Mouse (Mus musculus) left cerebral cortex, postnatal 25 days (tissue): ENCODE data around the gene Tubb4b. TPM values are rescaled to one million over a fixed set of nuclear protein-coding genes. Genes with fewer than 3 reads are reported as not detected.
A peak's percentile ranks its signal among the peaks of the same experiment; 100 is the strongest.

Experiments
- DNase-seq, 2 experiments: peaks; one replicate each; pipeline ENCODE4 v3.0.0; 2022; ENCODE audit warnings: low spot score in 2 of 2, mixed read lengths in 1 of 2
- intact Hi-C: fragments of 180-260 bp; cut with DNase I; formaldehyde crosslinking; loops from one replicate; pipeline ENCODE4 v1.15.1; 2025
- total RNA-seq, 2 experiments: library from RNA; stranded (reverse); gene quantifications; 2 replicates each; pipeline ENCODE4 v1.2.3; 2021

Tubb4b gene
- total RNA-seq, 2 experiments from 2014 or later = 376 to 398 TPM

DNA sequence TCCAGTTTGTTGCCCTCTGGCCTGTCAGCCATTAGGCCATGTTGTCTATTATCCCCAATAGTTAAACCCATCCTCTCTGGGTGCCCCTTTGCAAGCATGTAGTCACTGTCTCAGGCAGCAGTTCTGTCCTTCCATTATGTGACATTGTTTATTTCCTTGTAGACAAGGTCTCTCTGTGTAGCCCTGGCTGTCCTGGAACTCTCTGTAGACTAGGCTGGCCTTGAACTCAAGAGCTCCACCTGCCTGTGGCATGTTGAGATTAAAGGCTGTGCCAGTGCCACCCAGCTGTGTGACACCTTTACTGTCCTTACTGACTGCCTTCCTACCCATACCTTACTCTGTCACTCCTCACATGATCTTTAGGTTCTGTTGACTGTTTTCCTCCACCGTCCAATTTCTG lies 27.8 kb upstream of the Tubb4b start:
- intact Hi-C loops = no loop called here

DNA sequence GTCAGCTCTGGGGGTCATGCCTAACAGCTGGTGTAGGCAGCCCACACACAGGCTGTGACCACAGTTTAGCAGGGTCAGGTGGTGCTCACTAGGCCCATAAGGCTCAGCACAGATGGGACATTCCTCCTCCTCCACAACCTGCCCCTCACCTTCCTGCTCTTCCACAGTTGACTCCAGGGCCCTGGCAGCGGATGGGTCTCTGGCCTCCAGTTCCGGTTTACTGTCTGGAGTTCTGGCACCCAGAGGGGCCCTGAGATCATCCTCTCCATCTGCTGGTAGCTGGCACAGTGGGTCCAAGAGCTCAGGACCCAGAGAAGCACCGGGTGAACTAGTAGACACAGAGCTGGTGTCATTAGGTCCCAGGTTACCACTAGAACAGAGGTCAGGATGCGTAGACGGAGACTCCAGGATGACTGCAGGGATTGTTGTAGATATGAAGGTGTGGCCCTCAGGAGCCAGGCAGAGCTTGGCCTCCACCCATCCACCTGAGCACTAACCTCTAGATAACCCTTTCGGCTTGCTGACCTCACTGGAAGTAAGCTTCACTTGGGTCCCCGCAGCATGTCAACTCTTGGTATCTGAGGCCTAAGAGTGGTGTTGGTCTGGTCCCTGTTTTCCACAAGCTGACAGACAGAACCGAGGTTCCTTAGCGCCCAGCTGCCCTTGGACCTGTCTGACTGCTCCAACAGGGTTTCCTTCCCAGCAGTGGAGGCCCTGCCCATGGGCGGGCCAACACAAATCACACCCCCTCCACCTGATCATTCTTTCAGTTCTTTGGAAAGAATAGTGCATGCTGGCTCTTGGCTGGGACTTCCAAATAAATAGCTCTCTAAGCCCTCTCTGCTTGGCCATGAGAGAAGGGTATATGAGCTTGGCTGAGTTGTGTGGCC lies 21.9 kb upstream of the Tubb4b start, which contains the start of gene AL732309.1:
Gene AL732309.1 (minus strand): TSS at position 681 of the 890 bp plus-strand sequence.
- intact Hi-C loops = no loop called here

More for the DNA sequence above, 27.8 kb upstream of the Tubb4b start:
- no peak for DNase-seq

DNA sequence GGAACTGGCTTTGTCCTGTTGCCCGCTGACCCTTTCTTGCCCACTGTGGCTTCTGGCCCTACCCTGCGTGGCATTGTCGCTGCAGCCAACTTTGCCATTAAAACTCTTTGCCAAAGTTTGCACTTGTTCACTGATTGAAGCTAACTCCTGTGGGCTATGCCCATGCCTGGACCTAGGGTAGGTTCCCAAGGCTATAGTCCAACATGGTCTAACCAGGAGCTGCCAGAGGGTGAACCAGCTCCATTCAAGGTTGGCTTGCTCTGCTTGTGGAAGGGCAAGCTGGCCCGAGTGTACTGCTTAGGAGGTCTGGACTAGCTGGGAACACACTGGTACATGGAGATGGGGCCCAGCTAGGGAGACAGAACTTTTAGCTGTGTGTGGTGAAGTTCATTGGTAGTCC lies 19.6 kb upstream of the Tubb4b start:
- DNase-seq = no peak
- intact Hi-C loops = no loop called here

More for the DNA sequence above, 21.9 kb upstream of the Tubb4b start, which contains the start of gene AL732309.1:
- DNase-seq = no peak

DNA sequence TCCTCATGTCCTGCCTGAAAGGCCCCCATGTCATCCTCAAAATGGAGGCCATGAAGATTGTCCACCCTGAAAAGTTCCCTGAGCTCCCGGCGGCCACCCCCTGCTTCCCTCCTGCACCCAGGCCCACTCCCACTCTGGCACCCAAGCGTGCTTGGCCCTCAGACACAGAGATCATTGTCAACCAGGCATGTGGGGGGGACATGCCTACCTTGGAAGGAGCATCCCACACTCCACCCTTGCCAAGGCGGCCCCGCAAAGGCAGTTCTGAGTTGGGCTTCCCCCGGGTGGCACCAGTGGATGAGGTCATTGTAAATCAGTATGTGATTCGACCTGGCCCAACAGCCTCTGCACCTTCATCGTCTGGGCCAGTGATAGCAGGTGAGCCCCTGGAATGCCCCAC lies 18.8 kb upstream of the Tubb4b start:
- no peak for DNase-seq
- intact Hi-C loops = no loop called here

DNA sequence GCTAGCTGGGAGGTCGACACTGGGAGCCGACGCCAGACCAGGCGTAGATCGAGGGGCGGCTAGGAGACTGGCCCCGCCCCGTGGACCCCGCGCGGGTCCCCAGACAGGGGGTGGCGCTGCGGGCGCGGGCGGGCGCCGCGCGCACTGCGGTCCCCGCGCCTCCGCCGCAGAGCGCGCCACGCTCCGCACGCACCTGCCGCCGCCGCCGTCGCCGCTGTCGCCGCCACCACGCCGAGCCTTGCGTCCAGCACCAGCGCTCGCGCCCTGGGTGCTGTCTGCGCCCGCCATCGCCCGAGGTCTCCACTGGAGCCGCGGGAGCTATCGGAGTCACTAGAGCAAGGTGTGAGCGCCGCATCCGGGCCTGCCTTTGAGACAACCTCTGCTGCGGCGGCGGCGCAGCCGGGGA lies 17.6 kb upstream of the Tubb4b start, which contains the start of the genes Rnf208 and Cysrt1:
Gene Rnf208 (plus strand): TSS at position 155 of the 406 bp plus-strand sequence.
Gene Cysrt1 (minus strand): TSS at position 352 of the 406 bp plus-strand sequence.
- intact Hi-C loops = no loop called here
- peak; percentile 54 to 55 for DNase-seq

DNA sequence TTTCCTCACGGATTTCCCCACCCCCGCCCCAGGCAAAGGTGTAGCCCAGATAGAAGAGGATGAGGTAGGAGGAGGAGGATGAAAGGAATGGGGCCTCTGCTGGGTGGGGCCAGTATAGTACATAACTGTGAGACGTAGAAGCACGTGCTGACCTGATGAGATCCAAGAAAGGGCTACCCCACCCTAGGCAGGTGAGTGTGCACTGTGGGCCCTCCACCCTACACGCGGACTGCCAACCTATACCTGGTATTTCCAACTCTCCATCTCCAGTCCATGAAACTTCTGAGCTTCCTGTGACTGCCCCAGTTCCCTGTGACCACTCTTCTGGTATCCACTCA lies 16.9 kb upstream of the Tubb4b start:
- DNase-seq = no peak
- intact Hi-C loops = no loop called here

DNA sequence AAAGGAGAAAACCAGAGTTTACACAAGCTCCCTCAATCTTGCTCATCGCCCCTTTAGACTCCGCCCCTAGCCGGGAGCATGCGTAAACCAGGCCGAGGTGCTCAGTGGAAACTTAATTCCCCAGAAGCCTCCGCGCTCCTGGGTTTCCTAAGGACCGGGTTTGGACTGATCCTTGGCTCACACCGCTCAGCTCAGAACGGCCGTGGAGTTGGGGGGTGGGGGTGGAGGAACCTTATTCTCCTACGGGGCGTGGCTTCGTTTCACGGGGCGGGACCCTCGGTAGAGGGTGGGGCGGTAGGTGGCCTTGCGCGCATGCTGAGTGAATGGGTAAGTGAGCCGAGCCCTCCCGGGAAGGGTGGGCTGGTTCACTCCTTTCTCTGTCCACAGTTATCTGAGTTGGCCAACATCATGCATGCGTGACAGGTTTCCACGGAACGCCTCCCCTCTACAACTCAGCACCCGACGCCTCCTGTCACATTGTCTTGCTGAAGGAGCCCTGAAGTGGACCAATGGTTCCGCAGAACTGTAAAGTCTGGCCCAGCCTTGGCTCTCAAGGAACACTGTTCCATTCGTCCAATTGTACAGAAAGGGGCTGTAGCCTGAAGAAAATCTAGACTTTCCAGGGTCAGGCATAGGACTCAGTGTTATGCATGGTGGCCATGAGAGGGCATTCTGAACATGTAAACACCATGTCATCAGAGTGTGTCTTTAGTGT lies 16.4 kb upstream of the Tubb4b start:
- DNase-seq = peak; percentile 72 to 85
- intact Hi-C loops = no loop called here

DNA sequence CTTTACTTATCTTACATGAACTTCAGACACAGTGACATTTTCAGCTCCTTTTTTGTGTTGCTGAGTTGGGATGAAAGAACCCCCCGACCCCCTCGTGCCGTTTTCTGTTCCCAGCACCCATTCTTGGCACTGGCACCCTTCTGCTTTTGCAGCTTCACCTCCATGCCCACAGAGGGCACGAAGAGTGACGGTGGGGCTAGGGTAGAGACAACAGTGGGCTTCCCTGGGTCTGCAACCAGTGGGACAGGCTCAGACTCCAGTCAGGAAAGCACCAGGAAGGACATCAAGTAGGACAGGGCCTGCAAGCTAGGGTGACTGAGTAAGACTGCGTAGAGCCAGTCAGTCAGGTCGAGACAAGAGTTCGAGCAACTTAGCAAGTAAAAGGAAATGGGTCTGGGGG lies 15.8 kb upstream of the Tubb4b start:
- DNase-seq = no peak
- intact Hi-C loops = no loop called here

DNA sequence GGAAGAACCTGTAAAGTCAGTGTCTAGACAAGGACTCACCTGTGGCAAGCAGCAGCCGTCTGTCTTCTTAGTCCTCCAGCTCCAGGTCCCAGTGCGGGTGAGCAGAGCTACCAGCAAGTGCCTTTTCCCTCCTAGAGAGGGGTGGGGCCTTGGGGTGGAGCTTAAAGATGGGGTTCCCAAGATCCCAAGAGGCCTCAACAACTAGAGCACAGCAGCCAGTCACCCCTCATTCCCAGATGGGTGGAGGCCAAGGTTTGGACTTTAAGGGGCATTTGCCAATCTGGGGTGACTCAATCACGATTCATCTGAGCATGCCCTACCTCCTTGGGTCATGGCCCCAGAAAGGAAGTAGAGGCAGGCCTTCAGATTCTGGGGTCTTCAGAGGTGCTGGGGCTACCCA lies 15.3 kb upstream of the Tubb4b start:
- no peak for DNase-seq
- intact Hi-C loops = no loop called here

DNA sequence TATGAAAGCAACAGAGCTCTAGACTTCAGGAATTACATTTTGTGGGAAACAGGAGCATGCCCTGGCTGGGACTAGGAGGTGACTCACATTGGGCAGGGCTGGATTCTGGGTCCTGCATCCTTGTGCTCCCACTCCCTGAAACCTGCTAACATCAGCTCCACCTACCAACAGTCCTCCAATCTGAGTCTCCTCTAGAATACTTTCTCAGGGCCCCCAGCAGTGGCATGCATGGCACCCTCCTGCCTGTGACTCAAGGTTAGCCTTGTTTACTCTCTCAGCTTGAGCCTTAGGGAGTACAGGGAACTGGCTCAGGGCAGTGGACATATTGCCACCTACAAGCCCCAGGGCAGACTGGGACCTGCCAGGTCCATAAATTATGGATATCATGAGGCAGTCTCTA lies 13.6 kb upstream of the Tubb4b start:
- intact Hi-C loops = no loop called here
- no peak for DNase-seq

DNA sequence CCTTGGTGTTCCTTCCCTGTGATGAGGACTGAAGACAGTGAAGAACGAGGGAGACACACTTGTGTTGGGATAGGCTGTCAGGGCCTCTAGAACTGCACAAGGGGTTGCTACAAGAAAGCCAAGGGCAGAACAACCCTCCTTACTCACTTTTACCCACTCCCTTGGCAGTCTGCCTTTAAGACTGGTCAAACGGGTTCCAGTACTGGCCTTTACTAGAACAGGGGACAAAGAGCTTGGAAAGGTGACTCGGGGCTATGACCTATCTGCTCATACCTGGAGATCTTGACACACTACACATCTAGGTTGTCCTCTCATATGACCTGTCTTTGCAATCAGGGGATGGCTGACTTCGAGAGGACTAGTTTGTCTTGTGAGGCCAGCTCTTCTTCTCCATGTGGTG lies 13.0 kb upstream of the Tubb4b start:
- DNase-seq = no peak
- intact Hi-C loops = no loop called here

DNA sequence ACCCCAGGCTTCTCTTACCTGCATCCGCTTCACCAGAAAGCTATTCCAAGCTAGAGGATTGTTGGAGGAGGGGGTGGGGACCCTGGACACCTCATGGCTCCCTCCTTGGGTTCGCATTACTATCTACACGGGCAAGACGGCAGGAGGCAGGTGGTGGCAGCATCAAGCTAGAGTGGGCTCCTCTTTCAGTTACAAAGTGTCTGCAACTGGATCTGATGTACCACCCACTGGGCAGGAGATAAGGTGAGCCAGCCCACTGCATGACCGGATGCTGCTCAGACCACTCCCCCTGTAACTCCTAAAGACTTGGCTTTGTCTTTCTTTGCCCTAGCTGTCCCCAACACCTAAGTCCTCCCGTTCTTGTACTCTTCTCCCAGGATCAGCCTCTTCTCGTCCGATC lies 12.1 kb upstream of the Tubb4b start, which contains the start of gene Rnf224:
Gene Rnf224 (minus strand): TSS at position 174 of the 400 bp plus-strand sequence.
- intact Hi-C loops = no loop called here
- DNase-seq = no peak

DNA sequence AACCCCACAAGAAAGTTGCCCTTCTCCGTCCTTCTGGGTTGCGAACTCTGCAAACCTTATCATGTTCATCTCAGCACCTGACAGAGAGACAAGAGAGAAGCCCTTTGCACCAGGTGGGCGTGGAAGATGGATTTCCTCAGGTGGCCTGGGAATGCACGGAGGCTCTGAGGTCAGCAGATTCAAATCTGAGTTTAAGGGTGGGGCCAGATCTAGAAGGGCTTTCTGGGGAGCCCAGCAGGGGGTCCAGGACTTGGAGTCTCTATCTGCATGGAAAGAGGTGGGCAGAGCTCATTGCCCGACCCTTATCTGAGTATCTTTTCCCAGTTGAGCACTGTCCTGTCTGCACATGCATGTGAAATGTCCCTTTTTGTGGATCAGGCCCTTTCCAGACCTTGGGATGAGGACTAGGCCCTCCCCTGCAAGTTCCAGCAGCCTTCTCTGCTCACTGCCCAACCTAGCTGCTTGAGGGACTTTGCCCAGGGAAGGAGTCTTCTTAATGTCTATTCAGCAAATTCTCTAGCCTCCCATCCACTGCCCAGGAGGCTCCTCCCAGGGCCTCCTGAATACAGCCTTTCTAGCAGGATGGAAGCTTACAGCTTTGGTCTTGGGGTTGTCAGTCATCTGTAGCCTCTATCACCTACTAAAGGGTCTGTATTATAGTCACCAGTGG lies 10.2 kb upstream of the Tubb4b start:
- intact Hi-C loops = no loop called here

DNA sequence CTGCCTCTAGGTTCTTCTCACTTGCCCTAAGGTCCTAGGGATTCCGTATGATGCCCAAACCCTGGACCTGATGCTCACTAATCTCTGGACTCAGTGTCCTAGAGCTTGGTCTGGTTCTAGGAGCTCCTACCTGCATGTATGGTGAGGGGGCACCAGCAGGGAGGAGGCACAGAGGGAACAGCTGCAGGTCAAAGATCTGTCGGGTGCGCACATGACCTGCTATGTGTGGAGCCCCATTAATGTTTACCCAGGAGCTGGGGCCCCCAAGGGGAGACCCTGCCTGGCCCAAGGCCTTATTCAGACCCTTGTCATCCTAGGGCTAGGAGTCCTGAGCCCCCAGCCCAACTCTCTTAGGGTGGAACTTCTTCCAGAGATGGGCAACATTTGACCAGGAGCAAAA lies 9.5 kb upstream of the Tubb4b start, which contains the start of gene Slc34a3:
Gene Slc34a3 (minus strand): TSS at position 315 of the 400 bp plus-strand sequence.
- no peak for DNase-seq
- intact Hi-C loops = no loop called here

More for the DNA sequence above, 10.2 kb upstream of the Tubb4b start:
- no peak for DNase-seq

DNA sequence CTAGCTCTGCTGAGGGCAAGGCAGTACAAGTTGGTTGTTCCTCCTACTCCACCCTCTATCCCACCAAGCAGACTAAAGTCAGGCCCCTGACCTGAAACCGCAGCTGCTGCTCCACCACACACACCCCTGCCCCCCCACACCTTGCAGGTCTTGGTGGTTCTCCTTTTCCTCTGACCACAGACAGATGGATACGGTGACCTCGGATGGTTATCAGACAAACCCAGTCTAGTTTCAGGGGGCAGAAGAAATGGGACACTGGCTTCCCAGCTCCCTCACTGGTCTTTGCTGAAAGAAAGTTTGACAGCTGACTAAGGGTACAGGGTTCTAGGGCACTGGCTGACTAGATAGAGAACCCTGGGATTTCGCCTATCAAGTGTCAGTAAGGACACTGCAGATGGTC lies 8.9 kb upstream of the Tubb4b start:
- intact Hi-C loops = no loop called here
- DNase-seq = no peak

DNA sequence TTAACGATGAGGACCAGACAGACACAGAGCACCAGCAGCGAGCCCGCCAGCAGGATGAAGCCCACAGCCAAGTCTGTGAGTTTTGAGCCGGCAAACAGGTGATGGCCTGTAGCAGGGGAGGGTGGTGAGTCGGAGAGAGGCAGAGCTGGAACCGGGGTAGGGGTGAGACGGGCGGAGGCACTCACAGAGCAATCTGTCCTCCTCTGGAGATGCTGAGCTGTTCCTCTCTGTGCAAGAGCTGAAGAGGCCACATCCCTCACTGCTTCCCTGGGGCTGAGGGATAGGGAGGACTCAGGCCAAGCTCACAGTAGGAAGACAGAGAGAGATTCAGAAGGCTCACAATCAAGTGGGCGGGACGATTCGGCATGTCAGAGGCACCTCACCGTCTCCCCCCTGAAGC lies 6.5 kb upstream of the Tubb4b start:
- DNase-seq = no peak
- intact Hi-C loops = no loop called here

DNA sequence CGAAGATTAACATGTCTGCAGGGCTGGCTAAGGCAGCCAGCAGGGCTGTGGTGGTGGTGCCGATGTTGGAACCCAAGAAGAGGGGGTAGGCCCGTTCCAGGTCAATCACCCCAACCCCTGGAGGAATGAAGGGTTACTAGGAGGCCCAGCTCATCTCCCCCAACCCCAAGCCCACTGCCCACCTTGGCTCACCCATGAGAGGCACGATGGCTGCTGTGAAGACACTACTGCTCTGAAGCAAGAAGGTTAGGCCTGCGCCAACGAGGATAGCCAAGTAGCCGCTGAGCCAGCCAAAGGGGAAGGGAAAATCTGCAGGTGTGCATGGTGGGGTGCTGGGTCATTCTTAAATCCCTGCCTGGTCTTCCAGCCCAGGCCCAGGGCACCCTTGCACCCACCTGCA lies 6.1 kb upstream of the Tubb4b start:
- no peak for DNase-seq
- intact Hi-C loops = no loop called here

DNA sequence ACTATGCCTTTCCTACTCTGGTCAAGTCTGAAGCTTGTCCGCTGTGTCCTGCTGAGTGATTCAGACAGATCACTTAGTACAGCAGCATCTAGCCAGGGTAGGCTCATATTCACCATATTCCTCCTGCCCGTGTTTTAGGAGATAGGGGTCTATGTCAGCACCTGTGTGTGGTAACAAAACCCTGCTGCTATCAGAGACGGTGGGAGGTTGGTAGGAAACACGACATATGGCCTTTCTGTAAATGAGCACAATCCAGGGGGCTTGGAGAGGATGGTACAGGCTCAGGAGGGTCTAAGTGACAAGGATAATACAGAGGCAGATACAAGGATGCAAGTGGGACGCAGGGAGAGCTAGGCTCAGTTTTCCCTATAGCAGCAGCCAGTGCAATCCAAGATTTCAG lies 5.1 kb upstream of the Tubb4b start:
- DNase-seq = no peak
- intact Hi-C loops = no loop called here

DNA sequence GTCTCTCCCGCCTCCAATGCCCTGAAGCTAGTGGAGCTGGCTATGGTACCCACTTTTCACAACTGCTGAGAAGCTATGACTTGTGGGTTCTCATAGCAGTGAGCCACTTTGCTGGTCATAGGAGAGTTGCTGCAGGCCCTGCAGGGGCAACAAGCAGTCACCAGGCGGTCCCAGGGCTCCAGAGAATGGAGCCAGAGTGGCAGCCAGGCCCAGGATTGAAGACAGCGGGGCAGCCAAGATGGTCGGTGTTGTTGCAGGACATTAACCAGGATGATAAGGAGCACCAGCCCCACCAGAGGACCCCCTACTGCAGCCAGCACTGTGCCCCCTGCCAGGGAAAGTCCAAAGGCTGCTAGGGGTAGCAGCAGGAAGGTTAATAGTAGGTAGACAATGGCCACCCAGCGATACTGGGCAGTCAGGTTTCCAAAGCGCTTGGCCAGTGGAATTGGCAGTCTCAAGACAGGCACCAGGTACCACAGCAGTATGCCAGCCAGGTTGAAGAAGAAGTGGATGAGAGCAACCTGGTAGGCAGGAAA lies 4.6 kb upstream of the Tubb4b start:
- no peak for DNase-seq
- intact Hi-C loops = loop anchor here (1.0 kb wide), 1 partner anchor 36 kb away; no protein-coding TSS in a partner anchor

DNA sequence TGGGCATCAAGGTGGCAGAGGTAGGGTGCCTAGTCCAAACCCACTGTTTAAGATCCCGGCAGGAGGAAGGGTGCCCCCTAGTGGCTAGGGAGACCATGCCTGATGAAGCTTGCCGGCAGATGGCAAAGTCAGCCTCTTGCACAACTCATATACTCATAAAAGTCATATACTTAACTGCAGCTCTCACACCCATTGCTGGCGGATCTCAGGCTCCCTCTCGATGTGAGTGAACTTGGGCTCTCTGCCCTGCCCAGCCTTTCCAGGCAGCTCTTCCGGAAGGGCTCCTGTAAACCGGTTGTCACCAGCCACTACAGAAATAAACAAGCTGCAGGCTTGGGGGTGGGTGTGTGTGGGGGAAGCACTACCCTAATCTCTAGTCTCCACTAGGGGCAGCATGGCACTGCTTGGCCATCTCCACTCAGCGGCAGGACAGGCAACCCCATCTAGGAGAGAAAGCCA lies 4.0 kb upstream of the Tubb4b start:
- peak; percentile 84 to 92 for DNase-seq
- intact Hi-C loops = loop anchor here (1.0 kb wide), 1 partner anchor 35 kb away; no protein-coding TSS in a partner anchor
